Mouse (Mus musculus): ENCODE measurements around the gene Ifrd1. TPM values are rescaled to one million over a fixed set of nuclear protein-coding genes. Genes with fewer than 3 reads are reported as not detected.

Ifrd1 gene
- polyA plus RNA-seq, 1 experiment from 2014 or later, result 156 TPM

GRCm38 (mm10) chr12:40223676-40224075 lies 24.6 kb downstream of the Ifrd1 start:
- H3K9ac ChIP-seq (ENCODE audit: low read depth, low read length), result peak overlapping the region; percentile 61
- no peaks in the 10 kb centered on the region for H3K9me3 ChIP-seq (ENCODE audit: control insufficient read depth, low read length)
- no peak for ATAC-seq
- no peaks in the 10 kb centered on the region for H3K36me3 ChIP-seq (ENCODE audit: control insufficient read depth, insufficient read depth, low read length)
- 49% methylated on average over 10 of the region's 10 CpGs for WGBS
- peaks cover 19% of the 10 kb centered on the region for H3K4me1 ChIP-seq (ENCODE audit: control insufficient read depth, insufficient read depth, low read depth, low read length)
- H3K27ac ChIP-seq (ENCODE audit: low read depth, low read length), result peak overlapping the region; percentile 99
- peak overlapping the region; percentile 96 for H3K4me3 ChIP-seq (ENCODE audit: low read length)
- no peaks in the 10 kb centered on the region for H3K27me3 ChIP-seq (replicated peaks; ENCODE audit: control insufficient read depth, insufficient read depth, low read length)
- peak overlapping the region; percentile 62 for H3K4me2 ChIP-seq (ENCODE audit: low read length)

DNA sequence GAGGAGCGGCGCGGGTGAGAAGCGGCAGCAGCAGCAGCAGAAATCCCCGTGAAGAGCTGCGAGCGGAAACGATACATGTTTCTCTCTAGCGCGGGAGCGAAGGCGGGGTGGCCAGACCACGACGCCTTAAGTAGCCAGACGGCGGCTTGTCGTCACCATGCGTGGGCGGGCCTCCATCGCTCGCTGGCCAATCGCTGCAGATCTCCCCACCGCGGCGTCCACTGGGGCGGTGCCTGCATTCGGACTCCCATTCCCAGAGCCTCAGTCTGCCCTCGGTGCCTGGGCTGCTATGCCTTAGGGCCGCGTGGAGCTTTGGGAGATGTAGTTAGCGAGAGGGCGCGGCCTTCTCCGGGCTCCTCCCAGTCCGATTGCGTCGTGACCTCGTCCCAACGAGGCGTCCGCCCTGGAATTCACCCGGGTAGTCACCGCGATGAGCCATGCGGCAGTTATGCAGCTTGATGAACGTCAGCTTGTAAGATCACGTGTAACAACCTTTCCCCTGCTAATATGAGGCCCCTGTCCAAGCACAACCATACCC lies 25.2 kb downstream of the Ifrd1 start:
- H3K36me3 ChIP-seq (ENCODE audit: control insufficient read depth, insufficient read depth, low read length), result no peaks in the 10 kb centered on the region
- H3K27ac ChIP-seq (ENCODE audit: low read depth, low read length), result peak overlapping the region; percentile 99
- H3K4me2 ChIP-seq (ENCODE audit: low read length), result peak overlapping the region; percentile 62
- H3K4me1 ChIP-seq (ENCODE audit: control insufficient read depth, insufficient read depth, low read depth, low read length), result peaks cover 19% of the 10 kb centered on the region
- ATAC-seq, result peak; percentile 98
- under 1% methylated on average over 47 of the region's 47 CpGs for WGBS
- peak overlapping the region; percentile 98 for H3K9ac ChIP-seq (ENCODE audit: low read depth, low read length)
- H3K9me3 ChIP-seq (ENCODE audit: control insufficient read depth, low read length), result no peaks in the 10 kb centered on the region
- H3K27me3 ChIP-seq (replicated peaks; ENCODE audit: control insufficient read depth, insufficient read depth, low read length), result no peaks in the 10 kb centered on the region
- peak overlapping the region; percentile 96 for H3K4me3 ChIP-seq (ENCODE audit: low read length)

DNA sequence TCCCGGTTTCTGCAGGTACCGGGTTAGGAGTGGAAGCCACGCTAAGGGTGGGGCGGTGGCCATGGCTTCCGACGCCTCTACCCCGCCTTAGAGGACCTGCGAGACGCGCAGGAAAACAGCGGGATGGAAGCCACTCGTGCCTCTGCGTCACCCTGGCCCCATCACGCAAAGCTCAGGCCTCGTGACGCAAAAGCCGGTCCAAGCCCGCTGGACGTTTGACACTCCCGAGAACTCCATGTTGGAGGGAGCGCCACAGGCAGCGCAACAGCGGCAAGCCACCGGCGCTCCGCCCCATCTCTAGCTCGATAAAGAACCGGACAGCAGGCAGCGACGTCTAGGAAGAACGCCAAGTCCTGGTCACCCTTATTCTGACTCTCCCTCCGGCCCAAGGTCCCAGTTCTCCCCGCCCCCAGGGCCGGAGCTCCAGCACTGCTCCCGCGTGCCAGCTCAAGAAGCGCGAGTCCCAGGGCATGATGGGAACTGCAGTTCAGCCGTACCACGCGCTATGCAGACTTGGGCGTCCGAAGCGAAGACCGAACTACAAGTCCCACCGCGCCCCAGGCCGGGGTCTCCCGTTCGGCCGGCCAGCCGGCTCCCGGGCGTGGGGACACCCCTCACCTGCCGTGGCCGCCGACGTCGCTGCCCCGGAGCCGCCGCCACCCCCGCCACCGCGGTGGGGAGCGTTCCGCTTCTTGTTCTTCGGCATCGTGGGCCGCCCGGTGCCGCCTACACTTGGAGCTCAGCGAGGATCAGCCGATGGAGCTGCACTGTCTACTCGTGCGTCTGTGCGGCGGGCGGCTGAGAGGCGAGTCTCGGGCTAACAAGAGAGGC lies 25.8 kb downstream of the Ifrd1 start:
- H3K4me1 ChIP-seq (ENCODE audit: control insufficient read depth, insufficient read depth, low read depth, low read length), result peaks cover 19% of the 10 kb centered on the region
- no peaks in the 10 kb centered on the region for H3K9me3 ChIP-seq (ENCODE audit: control insufficient read depth, low read length)
- ATAC-seq, result peak; percentile 94
- peak overlapping the region; percentile 70 for H3K4me2 ChIP-seq (ENCODE audit: low read length)
- no peaks in the 10 kb centered on the region for H3K36me3 ChIP-seq (ENCODE audit: control insufficient read depth, insufficient read depth, low read length)
- peak overlapping the region; percentile 98 for H3K9ac ChIP-seq (ENCODE audit: low read depth, low read length)
- H3K4me3 ChIP-seq (ENCODE audit: low read length), result peak overlapping the region; percentile 96
- H3K27ac ChIP-seq (ENCODE audit: low read depth, low read length), result peak overlapping the region; percentile 99
- under 1% methylated on average over 81 of the region's 81 CpGs for WGBS
- no peaks in the 10 kb centered on the region for H3K27me3 ChIP-seq (replicated peaks; ENCODE audit: control insufficient read depth, insufficient read depth, low read length)

GRCm38 (mm10) chr12:40221611-40222010 lies 26.7 kb downstream of the Ifrd1 start:
- no peaks in the 10 kb centered on the region for H3K9me3 ChIP-seq (ENCODE audit: control insufficient read depth, low read length)
- H3K4me1 ChIP-seq (ENCODE audit: control insufficient read depth, insufficient read depth, low read depth, low read length), result peaks cover 19% of the 10 kb centered on the region
- ATAC-seq, result no peak
- no peaks in the 10 kb centered on the region for H3K27me3 ChIP-seq (replicated peaks; ENCODE audit: control insufficient read depth, insufficient read depth, low read length)
- WGBS, result 17% methylated on average over 5 of the region's 5 CpGs
- peak overlapping the region; percentile 96 for H3K4me3 ChIP-seq (ENCODE audit: low read length)
- peak overlapping the region; percentile 70 for H3K4me2 ChIP-seq (ENCODE audit: low read length)
- H3K27ac ChIP-seq (ENCODE audit: low read depth, low read length), result no peak overlapping the region
- H3K9ac ChIP-seq (ENCODE audit: low read depth, low read length), result peak overlapping the region; percentile 98
- H3K36me3 ChIP-seq (ENCODE audit: control insufficient read depth, insufficient read depth, low read length), result no peaks in the 10 kb centered on the region

GRCm38 (mm10) chr12:40220896-40221295 lies 27.4 kb downstream of the Ifrd1 start:
- no peaks in the 10 kb centered on the region for H3K27me3 ChIP-seq (replicated peaks; ENCODE audit: control insufficient read depth, insufficient read depth, low read length)
- 43% methylated on average over 3 of the region's 3 CpGs for WGBS
- peaks cover 4% of the 10 kb centered on the region; the same call in 1 of the 2 replicates for H3K36me3 ChIP-seq (ENCODE audit: control insufficient read depth, insufficient read depth, low read length)
- H3K4me1 ChIP-seq (ENCODE audit: control insufficient read depth, insufficient read depth, low read depth, low read length), result peaks cover 19% of the 10 kb centered on the region
- peak overlapping the region; percentile 70 for H3K4me2 ChIP-seq (ENCODE audit: low read length)
- ATAC-seq, result no peak
- H3K9ac ChIP-seq (ENCODE audit: low read depth, low read length), result no peak overlapping the region
- peak overlapping the region; percentile 96 for H3K4me3 ChIP-seq (ENCODE audit: low read length)
- H3K27ac ChIP-seq (ENCODE audit: low read depth, low read length), result no peak overlapping the region
- H3K9me3 ChIP-seq (ENCODE audit: control insufficient read depth, low read length), result no peaks in the 10 kb centered on the region

GRCm38 (mm10) chr12:40220001-40220570 lies 28.2 kb downstream of the Ifrd1 start:
- Histone ChIP-seq H3K27ac (ENCODE audit: low read depth, low read length) (peak overlapping the region; percentile 29; the same call in 1 of the 2 replicates), H3K36me3 (ENCODE audit: control insufficient read depth, insufficient read depth, low read length) (peaks cover 11% of the 10 kb centered on the region; the same call in 1 of the 2 replicates), H3K9me3 (ENCODE audit: control insufficient read depth, low read length) (no peaks in the 10 kb centered on the region), H3K4me3 (ENCODE audit: low read length) (peak overlapping the region; percentile 20; the same call in 1 of the 2 replicates), H3K9ac (ENCODE audit: low read depth, low read length) (peak overlapping the region; percentile 27; the same call in 1 of the 2 replicates), H3K4me1 (ENCODE audit: control insufficient read depth, insufficient read depth, low read depth, low read length) (peaks cover 19% of the 10 kb centered on the region), H3K4me2 (ENCODE audit: low read length) (peak overlapping the region; percentile 70), H3K27me3 (replicated peaks; ENCODE audit: control insufficient read depth, insufficient read depth, low read length) (no peaks in the 10 kb centered on the region)
- 37% methylated on average over 3 of the region's 3 CpGs for WGBS
- ATAC-seq, result no peak

GRCm38 (mm10) chr12:40218430-40218945 lies 29.8 kb downstream of the Ifrd1 start:
- Histone ChIP-seq H3K4me2 (ENCODE audit: low read length) (no peak overlapping the region), H3K4me1 (ENCODE audit: control insufficient read depth, insufficient read depth, low read depth, low read length) (peaks cover 16% of the 10 kb centered on the region), H3K4me3 (ENCODE audit: low read length) (no peak overlapping the region), H3K27me3 (replicated peaks; ENCODE audit: control insufficient read depth, insufficient read depth, low read length) (no peaks in the 10 kb centered on the region), H3K9me3 (ENCODE audit: control insufficient read depth, low read length) (no peaks in the 10 kb centered on the region), H3K36me3 (ENCODE audit: control insufficient read depth, insufficient read depth, low read length) (peaks cover 21% of the 10 kb centered on the region), H3K9ac (ENCODE audit: low read depth, low read length) (no peak overlapping the region), H3K27ac (ENCODE audit: low read depth, low read length) (no peak overlapping the region)
- no peak for ATAC-seq
- 74% methylated on average over 2 of the region's 2 CpGs for WGBS

GRCm38 (mm10) chr12:40217776-40218175 lies 30.5 kb downstream of the Ifrd1 start:
- no peak for ATAC-seq
- Histone ChIP-seq H3K27me3 (replicated peaks; ENCODE audit: control insufficient read depth, insufficient read depth, low read length) (no peaks in the 10 kb centered on the region), H3K4me2 (ENCODE audit: low read length) (no peak overlapping the region), H3K9ac (ENCODE audit: low read depth, low read length) (no peak overlapping the region), H3K9me3 (ENCODE audit: control insufficient read depth, low read length) (no peaks in the 10 kb centered on the region), H3K36me3 (ENCODE audit: control insufficient read depth, insufficient read depth, low read length) (peaks cover 27% of the 10 kb centered on the region), H3K4me1 (ENCODE audit: control insufficient read depth, insufficient read depth, low read depth, low read length) (peaks cover 16% of the 10 kb centered on the region), H3K4me3 (ENCODE audit: low read length) (no peak overlapping the region), H3K27ac (ENCODE audit: low read depth, low read length) (no peak overlapping the region)
- 87% methylated on average over 2 of the region's 2 CpGs for WGBS
